Mouse (Mus musculus): ENCODE data around the gene Hist2h3c1. TPM values are rescaled to one million over a fixed set of nuclear protein-coding genes. Genes with fewer than 3 reads are reported as not detected.
A peak's percentile ranks its signal among the peaks of the same experiment; 100 is the strongest.
"Not testable (repeated sequence)": the region's sequence is repeated elsewhere in the genome, so short reads cannot be mapped to it uniquely, and the experiment has no call there.

Gene Hist2h3c1
- polyA plus RNA-seq, 1 experiment = not detected

DNA sequence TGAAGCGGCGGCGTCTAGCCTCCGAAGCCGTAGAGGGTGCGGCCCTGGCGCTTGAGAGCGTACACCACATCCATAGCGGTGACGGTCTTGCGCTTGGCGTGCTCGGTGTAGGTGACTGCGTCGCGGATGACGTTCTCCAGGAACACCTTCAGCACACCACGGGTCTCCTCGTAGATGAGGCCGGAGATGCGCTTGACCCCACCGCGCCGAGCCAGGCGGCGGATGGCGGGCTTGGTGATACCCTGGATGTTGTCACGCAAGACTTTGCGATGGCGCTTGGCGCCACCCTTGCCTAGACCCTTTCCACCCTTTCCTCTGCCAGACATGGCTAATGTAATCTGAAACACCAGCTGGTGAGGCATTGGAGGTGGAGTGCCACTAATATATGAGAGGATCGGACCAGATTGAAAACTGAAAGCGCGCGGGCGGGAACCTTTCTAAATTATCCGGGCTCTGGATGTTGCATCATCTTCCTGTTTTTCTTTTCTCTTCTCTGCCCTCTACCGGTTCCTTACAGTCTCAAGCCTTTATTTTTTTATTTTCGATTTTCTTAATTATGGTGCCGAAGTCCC lies 16.6 kb downstream of the Hist2h3c1 start, which contains the start of gene Hist2h4:
Gene Hist2h4, minus strand, starts transcription at position 333 of the 572 bp plus-strand sequence.
- Histone ChIP-seq H3K4me1 (ENCODE audit: control insufficient read depth, insufficient read depth, low read length) (peaks cover 7% of the 10 kb centered on the region), H3K27ac (ENCODE audit: insufficient read depth, low read depth, low read length) (peak within 1 kb of the TSS; percentile 97), H3K4me3 (ENCODE audit: insufficient read depth, low read depth, low read length) (peak within 1 kb of the TSS; percentile 86)
- TF ChIP-seq CTCF (IDR thresholded peaks at IDR 0.05; ENCODE audit: insufficient read depth, low read depth, low read length) (no peak), POLR2A (IDR thresholded peaks at IDR 0.05; ENCODE audit: insufficient read depth, low read depth, low read length) (peak; percentile 96)
- under 1% methylated on average over 40 of the region's 40 CpGs for WGBS

DNA sequence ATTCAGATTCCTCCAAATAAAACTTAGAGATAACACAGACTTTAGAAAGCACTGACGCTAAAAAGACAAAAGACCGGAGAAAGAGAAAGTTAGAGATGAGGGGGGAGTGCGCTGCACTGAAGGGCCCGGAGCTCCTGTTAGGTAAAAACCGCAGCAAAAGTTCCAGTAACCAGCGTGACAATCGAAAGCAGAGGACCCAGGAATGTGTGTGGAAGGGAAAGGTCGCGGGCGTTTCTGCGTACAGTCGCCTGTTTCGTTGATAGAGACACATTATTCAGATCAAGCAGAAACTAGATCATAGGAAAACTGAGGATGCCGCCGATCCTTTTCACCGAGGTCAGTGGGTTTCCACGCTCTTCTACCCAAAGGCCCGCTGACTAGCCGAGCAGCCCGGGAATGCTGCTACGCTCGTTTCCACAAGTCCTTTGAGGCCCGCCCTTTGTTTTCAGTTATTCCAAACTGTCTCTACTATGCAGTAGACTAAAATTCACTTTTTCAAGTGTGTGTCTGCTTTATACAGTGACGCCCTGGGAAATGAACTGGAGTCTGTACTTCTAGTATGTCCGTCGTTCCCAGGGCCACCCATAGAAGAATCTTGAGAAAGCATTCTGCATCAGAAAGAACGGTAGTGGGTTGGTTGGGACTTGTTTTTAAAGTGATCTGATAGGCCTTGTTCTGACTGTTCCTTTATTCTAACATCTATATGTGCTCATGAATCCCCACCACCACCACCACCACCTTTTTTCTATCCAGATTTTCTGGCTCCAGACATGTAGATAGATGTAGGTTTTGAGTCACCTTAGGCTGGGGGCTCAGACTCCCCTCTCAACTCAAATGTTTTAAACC lies 17.3 kb downstream of the Hist2h3c1 start:
- Histone ChIP-seq H3K4me3 (ENCODE audit: insufficient read depth, low read depth, low read length) (peak overlapping the region; percentile 57), H3K4me1 (ENCODE audit: control insufficient read depth, insufficient read depth, low read length) (peaks cover 5% of the 10 kb centered on the region), H3K27ac (ENCODE audit: insufficient read depth, low read depth, low read length) (peak overlapping the region; percentile 97)
- TF ChIP-seq POLR2A (IDR thresholded peaks at IDR 0.05; ENCODE audit: insufficient read depth, low read depth, low read length) = no peak
- peak; percentile 14 for TF ChIP-seq CTCF (IDR thresholded peaks at IDR 0.05; ENCODE audit: insufficient read depth, low read depth, low read length)
- under 1% methylated on average over 27 of the region's 27 CpGs for WGBS

DNA sequence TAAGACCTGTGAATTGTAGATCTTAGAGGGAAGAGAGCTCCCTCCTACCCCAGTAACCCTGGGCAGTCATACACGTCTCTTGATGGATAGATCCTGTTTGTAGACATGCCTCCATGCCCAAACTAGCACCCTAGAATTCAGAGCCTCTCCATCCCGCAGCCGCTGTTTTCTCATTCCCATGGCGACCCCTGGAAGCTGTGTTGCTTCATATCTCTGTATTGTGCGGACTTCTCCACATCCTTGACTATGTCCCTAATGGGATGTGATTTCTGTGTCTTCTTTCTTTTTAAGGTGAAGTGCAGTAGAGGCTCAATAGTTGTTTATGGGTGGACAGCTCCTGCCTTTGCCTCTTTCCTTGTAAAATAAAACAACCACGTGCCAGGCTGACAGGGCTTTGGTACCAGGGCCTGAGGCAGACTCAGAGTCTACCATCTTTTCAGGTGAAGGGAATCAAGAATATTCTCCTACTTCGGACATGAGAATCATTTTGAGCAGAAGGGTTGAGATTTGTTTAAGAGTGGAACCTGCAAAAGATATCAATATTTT lies 18.0 kb downstream of the Hist2h3c1 start:
- TF ChIP-seq CTCF (IDR thresholded peaks at IDR 0.05; ENCODE audit: insufficient read depth, low read depth, low read length) (no peak), POLR2A (IDR thresholded peaks at IDR 0.05; ENCODE audit: insufficient read depth, low read depth, low read length) (no peak)
- no peak overlapping the region for H3K4me3 ChIP-seq (ENCODE audit: insufficient read depth, low read depth, low read length)
- 54% methylated on average over 7 of the region's 7 CpGs for WGBS
- H3K27ac ChIP-seq (ENCODE audit: insufficient read depth, low read depth, low read length) = peak overlapping the region; percentile 97
- H3K4me1 ChIP-seq (ENCODE audit: control insufficient read depth, insufficient read depth, low read length) = peaks cover 5% of the 10 kb centered on the region

DNA sequence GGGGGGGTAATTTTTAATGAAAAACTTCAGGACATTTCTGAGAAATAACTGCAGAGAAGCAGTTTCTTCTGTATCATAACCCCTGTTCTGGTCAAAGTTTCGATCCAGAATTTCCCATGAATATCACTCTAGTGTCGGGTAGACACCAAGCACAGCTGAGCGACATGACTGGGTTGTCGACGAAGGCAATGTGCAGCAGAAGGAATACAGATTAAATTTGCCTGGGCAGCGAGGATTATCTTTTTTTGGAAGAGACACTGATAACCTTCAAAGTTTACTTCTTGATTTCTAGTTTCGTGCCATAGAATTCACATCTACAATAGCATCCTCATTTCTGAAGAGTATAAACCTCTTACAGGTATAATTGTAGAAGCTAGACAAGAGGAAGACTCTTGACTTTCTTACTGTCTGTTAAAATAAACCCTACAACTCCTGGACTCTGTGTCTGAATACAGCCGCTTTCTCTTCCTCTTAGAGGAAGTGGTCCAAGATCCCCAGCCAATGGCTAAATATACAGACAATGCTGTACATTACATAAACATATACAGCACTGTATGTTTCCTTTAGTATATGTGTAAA lies 19.7 kb downstream of the Hist2h3c1 start:
- no peak overlapping the region for H3K4me3 ChIP-seq (ENCODE audit: insufficient read depth, low read depth, low read length)
- 93% methylated on average over 8 of the region's 8 CpGs for WGBS
- TF ChIP-seq CTCF (IDR thresholded peaks at IDR 0.05; ENCODE audit: insufficient read depth, low read depth, low read length) (no peak), POLR2A (IDR thresholded peaks at IDR 0.05; ENCODE audit: insufficient read depth, low read depth, low read length) (no peak)
- H3K4me1 ChIP-seq (ENCODE audit: control insufficient read depth, insufficient read depth, low read length) = peaks cover 5% of the 10 kb centered on the region
- H3K27ac ChIP-seq (ENCODE audit: insufficient read depth, low read depth, low read length) = no peak overlapping the region

DNA sequence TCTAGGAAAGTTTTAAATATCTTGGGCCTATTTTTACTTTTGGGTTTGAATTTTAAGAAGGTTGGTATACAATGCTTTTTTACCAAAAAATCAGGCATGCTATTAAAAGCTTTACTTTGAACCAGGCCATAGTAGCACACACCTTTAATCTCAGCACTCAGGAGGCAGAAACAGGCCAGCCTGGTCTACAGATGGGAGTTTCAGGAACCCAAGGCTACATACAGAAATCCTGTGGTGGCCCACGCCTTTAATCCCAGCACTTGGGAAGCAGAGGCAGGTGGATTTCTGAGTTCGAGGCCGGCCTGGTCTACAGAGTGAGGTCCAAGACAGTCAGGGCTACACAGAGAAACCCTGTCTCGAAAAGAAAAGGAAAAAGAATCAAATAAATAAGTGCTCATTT lies 21.1 kb downstream of the Hist2h3c1 start:
- 64% methylated on average over 4 of the region's 4 CpGs for WGBS
- peak overlapping the region; percentile 41; the same call in 1 of the 2 replicates for H3K27ac ChIP-seq (ENCODE audit: insufficient read depth, low read depth, low read length)
- no peak for TF ChIP-seq CTCF (IDR thresholded peaks at IDR 0.05; ENCODE audit: insufficient read depth, low read depth, low read length)
- TF ChIP-seq POLR2A (IDR thresholded peaks at IDR 0.05; ENCODE audit: insufficient read depth, low read depth, low read length) = no peak
- no peak overlapping the region for H3K4me3 ChIP-seq (ENCODE audit: insufficient read depth, low read depth, low read length)
- H3K4me1 ChIP-seq (ENCODE audit: control insufficient read depth, insufficient read depth, low read length) = peaks cover 3% of the 10 kb centered on the region; the same call in 1 of the 2 replicates

DNA sequence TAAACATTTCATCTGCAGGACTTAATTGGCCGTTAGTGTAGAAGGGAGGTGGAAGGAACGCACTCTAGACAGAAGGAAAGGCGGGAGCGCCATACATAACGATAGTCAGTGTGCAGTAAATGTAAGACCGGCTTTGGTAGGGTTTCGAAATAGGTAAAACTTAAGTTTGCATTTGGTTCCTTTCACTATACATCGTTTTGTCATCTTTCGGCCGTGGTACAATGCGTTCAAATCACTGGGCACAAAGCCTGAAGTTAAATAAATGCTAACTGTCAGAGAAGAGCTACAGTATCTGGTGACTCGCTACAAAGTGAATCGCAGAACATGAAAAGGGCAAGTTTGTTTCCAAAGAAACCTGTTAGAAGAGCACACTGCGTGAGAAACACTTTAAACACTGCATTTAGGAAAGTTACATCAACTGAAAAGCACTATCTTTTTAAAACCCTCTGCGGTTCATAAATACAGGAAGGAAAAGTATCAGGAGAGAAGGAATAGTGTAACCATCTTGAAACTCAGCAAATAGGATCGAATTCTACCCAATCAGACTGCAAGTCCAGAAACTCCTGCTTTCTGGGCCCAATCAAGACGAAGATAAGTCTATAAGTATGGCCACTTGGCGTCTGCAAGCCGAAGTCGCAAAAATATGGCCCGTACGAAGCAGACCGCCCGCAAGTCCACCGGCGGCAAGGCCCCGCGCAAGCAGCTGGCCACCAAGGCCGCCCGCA lies 21.7 kb downstream of the Hist2h3c1 start, which contains the start of gene Hist2h3b:
Gene Hist2h3b, plus strand, starts transcription at position 604 of the 725 bp plus-strand sequence.
- WGBS = 5% methylated on average over 30 of the region's 30 CpGs
- peaks cover 3% of the 10 kb centered on the region; the same call in 1 of the 2 replicates for H3K4me1 ChIP-seq (ENCODE audit: control insufficient read depth, insufficient read depth, low read length)
- peak within 1 kb of the TSS; percentile 86 for H3K4me3 ChIP-seq (ENCODE audit: insufficient read depth, low read depth, low read length)
- peak within 1 kb of the TSS; percentile 98 for H3K27ac ChIP-seq (ENCODE audit: insufficient read depth, low read depth, low read length)
- TF ChIP-seq CTCF (IDR thresholded peaks at IDR 0.05; ENCODE audit: insufficient read depth, low read depth, low read length) (no peak), POLR2A (IDR thresholded peaks at IDR 0.05; ENCODE audit: insufficient read depth, low read depth, low read length) (peak; percentile 86)

DNA sequence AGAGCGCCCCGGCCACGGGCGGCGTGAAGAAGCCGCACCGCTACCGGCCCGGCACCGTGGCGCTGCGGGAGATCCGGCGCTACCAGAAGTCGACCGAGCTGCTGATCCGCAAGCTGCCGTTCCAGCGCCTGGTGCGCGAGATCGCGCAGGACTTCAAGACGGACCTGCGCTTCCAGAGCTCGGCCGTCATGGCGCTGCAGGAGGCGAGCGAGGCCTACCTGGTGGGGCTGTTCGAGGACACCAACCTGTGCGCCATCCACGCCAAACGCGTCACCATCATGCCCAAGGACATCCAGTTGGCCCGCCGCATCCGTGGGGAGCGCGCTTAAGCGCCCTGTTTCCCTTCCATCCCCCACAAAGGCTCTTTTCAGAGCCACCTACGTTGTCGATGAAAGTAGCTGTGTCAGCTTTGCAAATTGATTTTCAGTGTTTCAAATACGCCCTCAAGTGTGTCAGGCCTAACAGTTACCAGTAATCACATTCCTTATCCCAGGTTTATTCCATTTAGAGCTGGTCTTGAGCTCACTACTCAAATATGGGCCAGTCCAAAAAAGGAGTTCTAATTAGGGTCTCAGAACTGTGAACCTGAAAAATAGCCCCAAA lies 22.4 kb downstream of the Hist2h3c1 start:
- TF ChIP-seq POLR2A (IDR thresholded peaks at IDR 0.05; ENCODE audit: insufficient read depth, low read depth, low read length) = peak; percentile 49
- H3K27ac ChIP-seq (ENCODE audit: insufficient read depth, low read depth, low read length) = peak overlapping the region; percentile 98
- peak overlapping the region; percentile 51 for H3K4me3 ChIP-seq (ENCODE audit: insufficient read depth, low read depth, low read length)
- not testable (repeated sequence) for H3K4me1 ChIP-seq (ENCODE audit: control insufficient read depth, insufficient read depth, low read length)
- WGBS = 0% methylated on average over 14 of the region's 44 CpGs

All from olfactory bulb, adult 2 months (tissue).